Mouse (Mus musculus) heart, embryonic 16.5 days (tissue): ENCODE measurements around the gene Apbb2. TPM values are rescaled to one million over a fixed set of nuclear protein-coding genes. Genes with fewer than 3 reads are reported as not detected.

Source experiments
- ATAC-seq: fragments of 200-750 bp; cut with Nextera tagmentation; replicated peaks from 2 replicates; pipeline ENCODE4 v1.8.0; 2017; ENCODE audit warnings: moderate number of reproducible peaks; ENCODE audit not compliant: insufficient read depth, low FRiP score; ENCODE audit errors: extremely low read depth
- H3K27ac ChIP-seq: fragments of 300-500 bp; sonication (generic); 2 replicates; pipeline ENCODE4 v1.5.1; 2014; ENCODE audit warnings: mild to moderate bottlenecking, low read length, control low read depth, moderate library complexity
- H3K27me3 ChIP-seq: fragments of 300-500 bp; sonication (generic); 2 replicates; pipeline ENCODE4 v1.6.1; 2014; ENCODE audit warnings: low read length, mixed read lengths; ENCODE audit not compliant: control insufficient read depth, insufficient read depth
- H3K36me3 ChIP-seq: fragments of 300-500 bp; sonication (generic); 2 replicates; pipeline ENCODE4 v1.6.1; 2014; ENCODE audit not compliant: control insufficient read depth, insufficient read depth
- H3K4me1 ChIP-seq: fragments of 300-500 bp; sonication (generic); 2 replicates; pipeline ENCODE4 v1.6.1; 2014; ENCODE audit warnings: low read length, mixed read lengths; ENCODE audit not compliant: control insufficient read depth, insufficient read depth
- H3K4me2 ChIP-seq: fragments of 300-500 bp; sonication (generic); 2 replicates; pipeline ENCODE4 v1.6.1; 2014; ENCODE audit warnings: low read depth, mild to moderate bottlenecking, control low read depth, low read length
- H3K4me3 ChIP-seq: fragments of 300-500 bp; sonication (generic); 2 replicates; pipeline ENCODE4 v1.5.1; 2014; ENCODE audit warnings: mild to moderate bottlenecking, control low read depth, low read length
- H3K9ac ChIP-seq: fragments of 300-500 bp; sonication (generic); 2 replicates; pipeline ENCODE4 v1.6.1; 2014; ENCODE audit warnings: low read length, control low read depth
- H3K9me3 ChIP-seq: fragments of 300-500 bp; sonication (generic); replicated peaks from 2 replicates; pipeline ENCODE4 v1.6.1; 2016; ENCODE audit warnings: low read length; ENCODE audit not compliant: control insufficient read depth
- WGBS: fragments of 180-500 bp; shearing (Covaris S2); extraction: QIAGEN DNeasy Blood & Tissue Kit; methylation state at CpG from one replicate; pipeline ENCODE4 v1.1.7; 2014; 5-methylcytosine and 5-hydroxymethylcytosine counted together
- polyA plus RNA-seq: library from polyadenylated mRNA; unstranded; fragments of >200 nt; fragmentation: Nextera tagmentation; extraction: Ambion mirVana; gene quantifications from 2 replicates; pipeline ENCODE4 v1.2.1, GENCODE M21; 2015

The Apbb2 gene
- polyA plus RNA-seq, 1 experiment from 2014 or later, result 34.0 TPM

- Histone ChIP-seq H3K4me3 (no peak overlapping the region; the same call in 1 of the 2 replicates), H3K36me3 (no peaks in the 10 kb centered on the region), H3K9me3 (no peaks in the 10 kb centered on the region), H3K9ac (no peak overlapping the region; the same call in 1 of the 2 replicates), H3K4me2 (peak overlapping the region; percentile 78; the same call in 1 of the 2 replicates), H3K27me3 (no peaks in the 10 kb centered on the region), H3K27ac (peak overlapping the region; percentile 33; the same call in 1 of the 2 replicates), H3K4me1 (peaks cover 10% of the 10 kb centered on the region)
- no peak for ATAC-seq
- 32% methylated on average over 11 of the region's 11 CpGs for WGBS
Observed at GRCm38 (mm10) chr5:66619195-66619594, 611 bp upstream of the Apbb2 start.

DNA sequence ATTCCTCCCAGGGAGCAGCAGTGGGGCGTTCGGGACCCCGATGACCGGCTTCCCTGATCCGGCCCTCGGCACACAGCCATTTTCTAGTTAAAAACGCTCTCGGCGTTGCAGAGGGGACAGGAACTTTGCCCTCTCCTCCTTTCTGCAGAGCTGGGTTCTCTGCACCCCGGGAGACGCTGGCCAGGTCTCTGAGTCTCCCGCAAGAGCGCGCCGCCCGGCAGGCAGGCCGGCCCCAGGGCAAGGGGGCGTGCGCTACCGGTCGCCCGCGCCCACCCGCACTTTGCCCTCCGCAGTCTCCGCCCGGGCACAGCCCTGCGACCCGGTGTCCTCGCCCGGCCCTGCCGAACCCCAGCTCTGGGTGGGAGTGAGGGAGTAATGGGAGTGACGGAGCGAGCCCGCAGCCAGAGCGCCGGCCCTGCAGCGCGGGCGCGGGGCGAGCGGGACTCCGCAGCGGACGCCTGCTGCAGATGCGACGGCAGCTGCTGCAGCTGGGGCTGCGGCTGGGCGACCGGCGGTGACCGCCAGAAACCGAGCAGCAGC is 593 bp downstream of the Apbb2 start:
- H3K4me3 ChIP-seq, result peak overlapping the region; percentile 91
- peak; percentile 30 for ATAC-seq
- H3K27ac ChIP-seq, result peak overlapping the region; percentile 97
- H3K36me3 ChIP-seq, result no peaks in the 10 kb centered on the region
- H3K27me3 ChIP-seq, result no peaks in the 10 kb centered on the region
- H3K4me2 ChIP-seq, result peak overlapping the region; percentile 78
- no peaks in the 10 kb centered on the region for H3K9me3 ChIP-seq
- 0% methylated on average over 52 of the region's 54 CpGs for WGBS
- peaks cover 21% of the 10 kb centered on the region for H3K4me1 ChIP-seq
- H3K9ac ChIP-seq, result peak overlapping the region; percentile 97

DNA sequence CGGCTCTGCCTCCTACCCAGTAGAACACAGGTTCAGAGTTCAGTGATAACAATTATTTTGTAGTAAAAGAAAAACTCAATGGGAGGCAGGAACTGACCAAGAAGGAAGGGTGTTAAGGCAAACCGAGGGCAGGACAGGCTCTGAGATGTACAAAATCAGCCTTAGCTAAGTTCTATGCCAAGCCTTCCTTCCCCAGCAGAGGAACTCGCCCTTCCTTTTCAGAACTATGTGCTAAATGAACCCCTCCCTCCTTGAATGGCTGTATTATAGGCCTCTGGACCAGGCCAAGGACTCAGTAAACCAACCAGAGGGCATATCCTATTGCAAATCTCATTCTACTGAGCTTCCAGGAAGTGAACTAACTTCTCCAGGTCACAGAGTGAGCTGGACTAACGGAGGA is 3.6 kb downstream of the Apbb2 start:
- H3K9ac ChIP-seq, result no peak overlapping the region
- H3K4me3 ChIP-seq, result no peak overlapping the region
- no peak overlapping the region; the same call in 1 of the 2 replicates for H3K4me2 ChIP-seq
- no peaks in the 10 kb centered on the region for H3K9me3 ChIP-seq
- no peaks in the 10 kb centered on the region for H3K36me3 ChIP-seq
- WGBS, result 64% methylated on average over 4 of the region's 4 CpGs
- no peak for ATAC-seq
- peaks cover 33% of the 10 kb centered on the region for H3K4me1 ChIP-seq
- H3K27ac ChIP-seq, result 0 out of 2 replicates have a peak overlapping the region, but pooled peaks have one; percentile 4
- H3K27me3 ChIP-seq, result no peaks in the 10 kb centered on the region

GRCm38 (mm10) chr5:66613725-66614124 is 4.9 kb downstream of the Apbb2 start:
- Histone ChIP-seq H3K4me3 (no peak overlapping the region), H3K36me3 (no peaks in the 10 kb centered on the region), H3K4me2 (no peak overlapping the region), H3K27me3 (no peaks in the 10 kb centered on the region), H3K4me1 (peaks cover 40% of the 10 kb centered on the region), H3K27ac (no peak overlapping the region), H3K9ac (no peak overlapping the region), H3K9me3 (no peaks in the 10 kb centered on the region)
- no peak for ATAC-seq
- 39% methylated on average over 3 of the region's 3 CpGs for WGBS

DNA sequence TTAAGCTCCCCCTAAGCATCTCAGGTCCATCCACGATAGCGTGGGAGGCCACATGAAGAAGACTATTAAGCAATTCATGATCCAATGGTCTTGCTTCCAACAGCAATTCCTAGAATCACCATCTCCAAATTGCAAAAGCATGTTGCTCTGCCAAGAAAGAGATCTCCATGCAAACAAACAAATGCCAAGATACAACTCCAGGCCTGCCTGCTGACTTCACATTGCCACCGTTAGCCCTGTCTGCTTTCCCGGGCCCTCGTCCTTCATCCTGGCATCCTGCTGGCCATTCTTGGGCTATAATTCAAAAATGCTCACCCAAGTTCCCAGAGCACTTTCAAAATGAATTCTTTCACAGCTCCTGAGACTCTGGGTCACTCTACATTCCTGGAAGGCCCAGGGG is 5.6 kb downstream of the Apbb2 start:
- Histone ChIP-seq H3K4me3 (no peak overlapping the region), H3K9me3 (no peaks in the 10 kb centered on the region), H3K27me3 (no peaks in the 10 kb centered on the region), H3K4me1 (peaks cover 43% of the 10 kb centered on the region), H3K36me3 (no peaks in the 10 kb centered on the region), H3K27ac (no peak overlapping the region), H3K9ac (no peak overlapping the region), H3K4me2 (no peak overlapping the region)
- 82% methylated on average over 5 of the region's 5 CpGs for WGBS
- no peak for ATAC-seq

- H3K4me1 ChIP-seq, result peaks cover 48% of the 10 kb centered on the region
- H3K4me2 ChIP-seq, result no peak overlapping the region
- no peak for ATAC-seq
- no peaks in the 10 kb centered on the region for H3K36me3 ChIP-seq
- no peaks in the 10 kb centered on the region for H3K9me3 ChIP-seq
- no peak overlapping the region for H3K27ac ChIP-seq
- WGBS, result 55% methylated on average over 4 of the region's 4 CpGs
- H3K9ac ChIP-seq, result no peak overlapping the region
- H3K27me3 ChIP-seq, result no peaks in the 10 kb centered on the region
- no peak overlapping the region for H3K4me3 ChIP-seq
Observed at GRCm38 (mm10) chr5:66611851-66612250, 6.7 kb downstream of the Apbb2 start.

DNA sequence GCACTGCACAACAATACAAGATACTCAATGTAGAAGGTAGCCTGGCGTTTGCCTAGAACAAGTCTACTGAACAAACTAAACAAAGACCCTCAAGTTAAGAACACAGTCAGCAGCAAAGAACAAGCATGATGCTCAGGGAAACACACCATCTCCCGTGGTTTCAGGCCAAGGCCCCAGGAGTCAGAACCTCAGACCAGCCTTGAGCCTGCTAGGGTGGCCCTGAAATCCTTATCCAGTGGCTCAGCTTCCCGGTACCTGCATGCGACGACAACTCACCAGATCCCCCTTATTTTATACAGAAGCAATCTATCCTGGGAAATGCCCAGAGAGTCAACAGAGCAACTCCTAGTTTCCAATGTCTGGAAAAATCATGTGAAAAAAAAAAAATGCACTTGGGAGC is 7.2 kb downstream of the Apbb2 start:
- WGBS, result 84% methylated on average over 5 of the region's 5 CpGs
- no peaks in the 10 kb centered on the region for H3K36me3 ChIP-seq
- no peaks in the 10 kb centered on the region for H3K27me3 ChIP-seq
- no peak overlapping the region for H3K4me3 ChIP-seq
- no peak overlapping the region for H3K9ac ChIP-seq
- H3K27ac ChIP-seq, result no peak overlapping the region
- peaks cover 48% of the 10 kb centered on the region for H3K4me1 ChIP-seq
- no peak for ATAC-seq
- no peak overlapping the region for H3K4me2 ChIP-seq
- no peaks in the 10 kb centered on the region for H3K9me3 ChIP-seq

GRCm38 (mm10) chr5:66610270-66610669 is 8.3 kb downstream of the Apbb2 start:
- H3K4me1 ChIP-seq, result peaks cover 48% of the 10 kb centered on the region
- no peaks in the 10 kb centered on the region for H3K9me3 ChIP-seq
- 77% methylated on average over 12 of the region's 12 CpGs for WGBS
- no peaks in the 10 kb centered on the region for H3K36me3 ChIP-seq
- no peak overlapping the region for H3K4me3 ChIP-seq
- no peak overlapping the region for H3K9ac ChIP-seq
- no peak for ATAC-seq
- no peak overlapping the region for H3K4me2 ChIP-seq
- H3K27ac ChIP-seq, result no peak overlapping the region
- no peaks in the 10 kb centered on the region for H3K27me3 ChIP-seq

- H3K4me1 ChIP-seq, result peaks cover 50% of the 10 kb centered on the region
- no peaks in the 10 kb centered on the region for H3K36me3 ChIP-seq
- no peak overlapping the region; the same call in 1 of the 2 replicates for H3K9ac ChIP-seq
- H3K9me3 ChIP-seq, result no peaks in the 10 kb centered on the region
- WGBS, result 25% methylated on average over 7 of the region's 7 CpGs
- peak overlapping the region; percentile 61 for H3K27ac ChIP-seq
- ATAC-seq, result peak; percentile 37; the same call in 1 of the 2 replicates
- no peak overlapping the region for H3K4me3 ChIP-seq
- peak overlapping the region; percentile 4; the same call in 1 of the 2 replicates for H3K4me2 ChIP-seq
- no peaks in the 10 kb centered on the region for H3K27me3 ChIP-seq
Observed at GRCm38 (mm10) chr5:66609306-66609705, 9.3 kb downstream of the Apbb2 start.
